Mouse (Mus musculus) limb, embryonic 14.5 days (tissue): Measurements from ENCODE around the gene Atp1a3. TPM values are rescaled to one million over a fixed set of nuclear protein-coding genes. Genes with fewer than 3 reads are reported as not detected.

Experiments used
- ATAC-seq: fragments of 200-750 bp; cut with Nextera tagmentation; 2 replicates; pipeline ENCODE4 v1.8.0; 2017; ENCODE audit warnings: low read depth, moderate number of reproducible peaks, moderate TSS enrichment; ENCODE audit not compliant: low FRiP score
- DNase-seq: peaks from one replicate; pipeline ENCODE4 v3.0.0-alpha.2; 2015; ENCODE audit warnings: low spot score
- H3K27ac ChIP-seq: fragments of 300-500 bp; sonication (generic); replicated peaks from 2 replicates; pipeline ENCODE4 v1.5.1; 2014; ENCODE audit warnings: low read depth, mild to moderate bottlenecking, low read length, moderate library complexity, mixed read lengths
- H3K27me3 ChIP-seq: fragments of 300-500 bp; sonication (generic); 2 replicates; pipeline ENCODE4 v1.6.1; 2014; ENCODE audit warnings: low read length, mixed read lengths; ENCODE audit not compliant: control insufficient read depth, insufficient read depth
- H3K36me3 ChIP-seq: fragments of 300-500 bp; sonication (generic); 2 replicates; pipeline ENCODE4 v1.6.1; 2014; ENCODE audit warnings: mild to moderate bottlenecking, low read length, moderate library complexity, mixed read lengths; ENCODE audit not compliant: control insufficient read depth, insufficient read depth
- H3K4me1 ChIP-seq: fragments of 300-500 bp; sonication (generic); 2 replicates; pipeline ENCODE4 v1.6.1; 2014; ENCODE audit warnings: antibody characterized with exemption, low read length, mixed read lengths; ENCODE audit not compliant: control insufficient read depth, insufficient read depth
- H3K4me2 ChIP-seq: fragments of 300-500 bp; sonication (generic); replicated peaks from 2 replicates; pipeline ENCODE4 v1.6.1; 2014; ENCODE audit warnings: low read depth, mild to moderate bottlenecking, low read length, moderate library complexity; ENCODE audit not compliant: severe bottlenecking
- H3K4me3 ChIP-seq: fragments of 300-500 bp; sonication (generic); replicated peaks from 2 replicates; pipeline ENCODE4 v1.5.1; 2014; ENCODE audit warnings: low read length
- H3K9ac ChIP-seq: fragments of 300-500 bp; sonication (generic); 2 replicates; pipeline ENCODE4 v1.6.1; 2014; ENCODE audit warnings: mild to moderate bottlenecking, low read depth, low read length, moderate library complexity; ENCODE audit not compliant: severe bottlenecking
- H3K9me3 ChIP-seq: fragments of 300-500 bp; sonication (generic); 2 replicates; pipeline ENCODE4 v1.6.1; 2016; ENCODE audit warnings: low read length; ENCODE audit not compliant: control insufficient read depth
- POLR2A ChIP-seq: fragments of 200-500 bp; IDR thresholded peaks from 2 replicates; pipeline ENCODE4 v1.8.0; 2012; ENCODE audit warnings: inconsistent platforms, mild to moderate bottlenecking, moderate library complexity, borderline replicate concordance; ENCODE audit not compliant: insufficient read depth, insufficient read length; ENCODE audit errors: extremely low read depth
- WGBS: fragments of 180-500 bp; shearing (Covaris S2); extraction: QIAGEN DNeasy Blood & Tissue Kit; methylation state at CpG from one replicate; pipeline ENCODE4 v1.1.7; 2014; 5-methylcytosine and 5-hydroxymethylcytosine counted together
- polyA plus RNA-seq, 2 experiments: library from polyadenylated mRNA; depleted of rRNA in 1 of 2; stranded (reverse) in 1 of 2; unstranded in 1 of 2; fragments of >200 nt; fragmentation: Nextera tagmentation in 1 of 2; extraction: Ambion mirVana in 1 of 2; gene quantifications; 2 replicates each; pipeline versions ENCODE4 v1.2.1 to v1.2.3; 2012 to 2014

Atp1a3 gene
- polyA plus RNA-seq, 2 experiments: 0.69 to 0.84 TPM

GRCm38 (mm10) chr7:24987941-24988340 is 17.8 kb downstream of the Atp1a3 start:
- Histone ChIP-seq H3K27me3 (no peaks in the 10 kb centered on the region), H3K36me3 (no peaks in the 10 kb centered on the region), H3K4me3 (no peak overlapping the region), H3K9me3 (no peaks in the 10 kb centered on the region), H3K27ac (no peak overlapping the region), H3K9ac (no peak overlapping the region), H3K4me2 (no peak overlapping the region), H3K4me1 (no peaks in the 10 kb centered on the region)
- no peak for DNase-seq
- TF ChIP-seq POLR2A: no peak
- no peak for ATAC-seq
- 79% methylated on average over 14 of the region's 14 CpGs for WGBS

DNA sequence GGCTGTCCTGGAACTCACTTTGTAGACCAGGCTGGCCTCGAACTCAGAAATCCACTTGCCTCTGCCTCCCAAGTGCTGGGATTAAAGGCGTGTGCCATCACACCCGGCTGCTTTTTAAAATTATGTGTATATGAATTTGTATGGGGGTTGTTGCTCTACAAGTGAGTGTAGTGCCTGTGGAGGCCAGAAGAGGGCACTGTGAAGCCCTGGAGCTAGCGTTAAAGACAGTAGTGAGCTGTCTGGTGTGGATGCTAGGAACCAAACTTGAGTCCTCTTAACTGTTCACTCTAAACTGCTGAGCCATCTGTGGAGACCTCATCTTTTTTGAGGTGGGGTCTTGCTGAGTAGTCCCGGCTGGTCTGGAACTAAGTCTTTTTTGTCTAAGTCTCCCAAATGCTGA is 20.0 kb downstream of the Atp1a3 start:
- 72% methylated on average over 5 of the region's 5 CpGs for WGBS

GRCm38 (mm10) chr7:24984307-24984706 is 21.5 kb downstream of the Atp1a3 start:
- Histone ChIP-seq H3K4me1 (no peaks in the 10 kb centered on the region), H3K4me3 (no peak overlapping the region), H3K36me3 (no peaks in the 10 kb centered on the region), H3K27me3 (no peaks in the 10 kb centered on the region), H3K4me2 (no peak overlapping the region), H3K9ac (no peak overlapping the region), H3K9me3 (no peaks in the 10 kb centered on the region), H3K27ac (no peak overlapping the region)
- DNase-seq (no peak), ATAC-seq (no peak)
- 92% methylated on average over 2 of the region's 2 CpGs for WGBS
- no peak for TF ChIP-seq POLR2A

More for the DNA sequence above, 20.0 kb downstream of the Atp1a3 start:
- Histone ChIP-seq H3K36me3 (no peaks in the 10 kb centered on the region), H3K27me3 (no peaks in the 10 kb centered on the region), H3K9me3 (no peaks in the 10 kb centered on the region), H3K4me3 (no peak overlapping the region), H3K9ac (no peak overlapping the region), H3K4me2 (no peak overlapping the region), H3K27ac (no peak overlapping the region), H3K4me1 (no peaks in the 10 kb centered on the region)
- ATAC-seq (no peak), DNase-seq (no peak)
- TF ChIP-seq POLR2A: no peak

DNA sequence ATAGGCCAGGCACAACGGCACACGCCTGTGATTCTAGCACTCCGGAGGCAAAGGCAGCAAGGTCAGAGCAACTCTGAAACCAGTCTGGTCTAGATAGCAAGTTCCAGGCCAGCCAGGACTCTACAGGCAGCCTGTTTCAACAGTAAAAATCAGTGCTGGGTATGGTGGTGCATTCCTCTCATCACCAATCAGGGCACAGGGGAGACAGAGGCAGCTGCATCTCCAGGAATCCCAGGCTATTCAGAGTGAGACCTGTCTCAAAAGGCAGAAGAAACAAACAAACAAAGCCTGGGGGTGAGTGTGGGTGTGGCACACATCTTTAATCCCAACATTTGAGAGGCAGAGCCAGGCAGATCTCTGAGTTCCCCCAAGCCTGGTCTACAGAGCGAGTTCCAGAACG is 22.4 kb downstream of the Atp1a3 start:
- no peaks in the 10 kb centered on the region for H3K27me3 ChIP-seq
- TF ChIP-seq POLR2A: no peak
- no peak for DNase-seq
- no peak overlapping the region for H3K9ac ChIP-seq
- no peak for ATAC-seq
- 86% methylated on average over 5 of the region's 5 CpGs for WGBS
- H3K4me3 ChIP-seq: no peak overlapping the region
- H3K4me2 ChIP-seq: no peak overlapping the region
- no peaks in the 10 kb centered on the region for H3K9me3 ChIP-seq
- H3K36me3 ChIP-seq: no peaks in the 10 kb centered on the region
- H3K27ac ChIP-seq: no peak overlapping the region
- H3K4me1 ChIP-seq: no peaks in the 10 kb centered on the region

GRCm38 (mm10) chr7:24980439-24980838 is 25.3 kb downstream of the Atp1a3 start:
- TF ChIP-seq POLR2A: no peak
- WGBS: 87% methylated on average over 7 of the region's 7 CpGs
- H3K4me2 ChIP-seq: no peak overlapping the region
- DNase-seq (no peak), ATAC-seq (no peak)
- no peak overlapping the region for H3K4me3 ChIP-seq
- H3K9me3 ChIP-seq: no peaks in the 10 kb centered on the region
- no peaks in the 10 kb centered on the region for H3K4me1 ChIP-seq
- H3K36me3 ChIP-seq: no peaks in the 10 kb centered on the region
- no peaks in the 10 kb centered on the region for H3K27me3 ChIP-seq
- no peak overlapping the region for H3K9ac ChIP-seq
- no peak overlapping the region for H3K27ac ChIP-seq

DNA sequence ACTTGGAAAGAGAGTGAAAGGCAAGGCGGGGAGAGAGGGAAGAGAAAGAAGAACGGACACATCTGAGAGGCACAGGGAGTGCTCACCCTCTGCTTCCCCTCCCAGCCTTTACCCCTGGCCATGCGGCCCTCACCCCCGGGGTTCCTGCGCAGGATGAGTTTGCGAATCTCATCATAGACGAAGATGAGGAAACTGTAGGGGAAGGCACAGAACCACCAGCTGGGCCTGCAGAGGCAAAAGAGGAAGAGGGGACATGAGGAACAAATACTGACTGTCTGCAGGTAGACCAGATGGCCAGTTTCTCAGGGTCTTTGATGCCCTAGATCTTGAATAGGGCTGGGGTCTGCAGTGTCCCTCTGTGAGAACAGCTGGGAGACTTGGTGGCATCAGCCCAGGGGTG is 27.0 kb downstream of the Atp1a3 start:
- no peaks in the 10 kb centered on the region for H3K9me3 ChIP-seq
- no peak for ATAC-seq
- no peak for DNase-seq
- no peak overlapping the region for H3K4me3 ChIP-seq
- H3K9ac ChIP-seq: no peak overlapping the region
- H3K4me2 ChIP-seq: no peak overlapping the region
- H3K4me1 ChIP-seq: no peaks in the 10 kb centered on the region
- TF ChIP-seq POLR2A: no peak
- H3K36me3 ChIP-seq: no peaks in the 10 kb centered on the region
- no peaks in the 10 kb centered on the region for H3K27me3 ChIP-seq
- 83% methylated on average over 7 of the region's 7 CpGs for WGBS
- no peak overlapping the region for H3K27ac ChIP-seq
